Mouse (Mus musculus) layer of hippocampus, adult 8-10 months (tissue): ENCODE measurements around the gene Itpr1. TPM values are rescaled to one million over a fixed set of nuclear protein-coding genes. Genes with fewer than 3 reads are reported as not detected.

ENCODE experiments used
- DNase-seq, 2 experiments: peaks; one replicate each; pipeline ENCODE4 v3.0.0; 2022; ENCODE audit warnings: low spot score in 2 of 2
- total RNA-seq, 4 experiments: library from RNA; stranded (reverse); gene quantifications; 2 replicates each; pipeline ENCODE4 v1.2.4; 2022

The Itpr1 gene
- total RNA-seq, 4 experiments from 2014 or later = 277 to 326 (median 299) TPM

DNA sequence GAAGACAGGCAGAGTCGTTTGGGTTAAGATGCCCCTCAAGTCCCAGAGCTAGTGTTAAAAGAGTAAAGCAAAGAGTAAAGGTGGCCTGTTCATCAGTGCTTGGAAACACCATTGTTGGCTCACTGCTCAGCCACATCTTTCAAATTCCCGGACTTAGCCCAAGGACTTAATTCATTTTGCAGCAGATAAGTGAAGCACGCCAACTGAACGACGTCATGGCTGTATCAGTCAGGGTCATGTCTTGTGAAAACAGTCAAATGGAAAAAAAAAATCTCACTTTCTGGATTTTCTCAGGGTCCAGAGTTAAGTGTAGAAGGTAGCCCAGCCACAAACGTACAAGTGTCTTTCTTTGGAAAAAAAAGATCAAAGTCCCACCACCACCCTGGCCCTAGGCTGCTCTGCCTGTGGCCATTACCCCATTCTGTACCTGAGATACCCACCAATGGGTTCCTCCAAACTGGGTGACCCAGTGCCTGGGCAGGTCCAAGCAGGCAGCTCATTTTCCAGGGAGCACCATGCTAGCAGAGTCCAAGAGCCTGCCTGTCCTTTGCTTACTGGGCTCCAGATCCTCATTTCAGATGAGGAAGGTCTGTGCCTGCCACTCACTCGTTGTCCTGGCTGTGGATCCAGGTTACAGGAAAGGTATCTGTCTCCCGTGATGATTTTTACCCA is 251.5 kb downstream of the Itpr1 start:
- no peak for DNase-seq

DNA sequence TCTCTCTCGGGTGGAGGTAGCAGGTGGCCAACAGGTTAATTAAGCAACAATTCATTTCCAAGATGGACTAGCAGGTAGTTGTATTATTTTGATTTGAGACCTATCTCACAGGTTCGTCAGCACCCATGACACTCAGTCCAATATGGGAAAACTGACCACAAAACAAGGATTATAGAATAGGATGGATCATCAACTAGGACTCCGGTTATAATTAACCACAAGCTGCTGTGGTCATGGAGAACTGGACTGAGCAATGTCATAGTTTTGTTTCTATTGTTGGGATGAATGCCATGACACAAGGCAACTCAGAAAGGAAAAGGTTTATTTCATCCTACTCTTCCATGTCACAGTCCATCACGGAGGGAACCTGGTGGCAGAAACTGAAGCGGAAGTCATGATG is 252.3 kb downstream of the Itpr1 start:
- no peak for DNase-seq

DNA sequence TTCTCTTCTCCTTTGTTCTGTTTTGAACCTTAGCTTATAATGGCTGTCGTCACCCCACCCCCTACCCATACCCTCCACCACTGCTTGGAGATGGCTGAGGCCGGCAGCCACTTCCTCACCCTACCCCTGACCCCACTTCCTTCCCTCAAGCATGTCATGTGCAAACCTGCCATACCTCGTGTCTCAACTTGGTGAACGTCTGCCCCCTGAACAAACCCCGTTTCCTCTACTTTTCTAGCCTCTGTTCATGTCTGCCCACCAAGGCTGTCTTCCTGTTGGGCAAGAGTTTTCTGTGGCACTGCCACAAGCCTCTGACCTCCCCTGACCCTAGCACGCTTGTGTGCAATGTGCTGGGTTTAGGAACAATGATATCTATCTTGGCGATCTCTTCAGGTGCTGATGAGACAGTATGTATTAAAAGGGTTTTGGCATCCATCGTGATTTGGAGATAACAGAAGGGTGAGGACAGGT is 253.2 kb downstream of the Itpr1 start:
- no peak for DNase-seq

DNA sequence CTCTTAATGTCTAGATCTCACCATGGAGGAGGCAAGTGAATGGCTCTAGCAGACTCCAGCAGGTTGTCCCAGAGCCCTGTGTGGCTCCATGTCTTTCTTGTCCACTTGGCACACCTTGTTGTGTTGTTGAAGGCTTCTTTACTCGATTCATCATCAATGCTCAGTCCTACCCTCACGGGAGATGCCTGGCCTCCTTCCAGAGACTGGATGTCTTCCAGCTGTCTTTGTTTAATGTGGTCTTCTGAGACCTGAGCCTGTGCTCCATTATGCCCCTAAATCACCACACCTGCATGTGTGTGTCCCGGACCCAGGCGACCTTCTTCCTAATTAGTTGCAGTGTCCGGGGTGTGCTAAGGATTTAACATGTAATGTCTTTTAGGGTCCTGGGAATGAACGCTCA is 254.7 kb downstream of the Itpr1 start:
- DNase-seq = no peak

DNA sequence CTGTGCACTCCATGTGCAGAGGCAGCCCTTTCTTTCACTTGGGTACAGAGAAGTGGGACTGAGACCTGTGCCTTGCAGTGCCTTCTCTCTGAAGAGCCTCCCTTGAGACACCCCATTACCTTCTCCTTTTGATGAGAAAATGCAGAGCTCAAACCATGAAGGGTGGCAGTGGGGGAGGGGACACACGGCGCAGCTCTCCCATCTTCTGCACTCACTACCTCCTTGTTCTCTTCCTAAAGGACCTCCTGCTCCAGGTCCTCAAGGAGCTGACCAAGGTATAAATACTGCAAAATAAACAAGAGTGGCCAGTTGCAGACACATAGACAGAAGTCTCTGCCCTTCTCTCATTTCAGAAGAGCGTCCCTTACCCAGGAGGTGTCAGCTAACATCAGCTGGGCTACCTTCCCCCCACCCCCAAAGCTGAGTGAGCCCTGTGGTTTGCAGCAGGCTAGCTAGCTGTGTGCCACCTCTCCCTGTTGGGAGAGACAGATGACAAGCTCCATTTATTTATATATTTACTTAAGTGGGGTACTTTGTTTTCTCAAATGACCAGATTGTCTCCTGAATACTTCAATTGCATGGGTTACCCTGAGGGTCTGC is 255.4 kb downstream of the Itpr1 start:
- DNase-seq = no peak

DNA sequence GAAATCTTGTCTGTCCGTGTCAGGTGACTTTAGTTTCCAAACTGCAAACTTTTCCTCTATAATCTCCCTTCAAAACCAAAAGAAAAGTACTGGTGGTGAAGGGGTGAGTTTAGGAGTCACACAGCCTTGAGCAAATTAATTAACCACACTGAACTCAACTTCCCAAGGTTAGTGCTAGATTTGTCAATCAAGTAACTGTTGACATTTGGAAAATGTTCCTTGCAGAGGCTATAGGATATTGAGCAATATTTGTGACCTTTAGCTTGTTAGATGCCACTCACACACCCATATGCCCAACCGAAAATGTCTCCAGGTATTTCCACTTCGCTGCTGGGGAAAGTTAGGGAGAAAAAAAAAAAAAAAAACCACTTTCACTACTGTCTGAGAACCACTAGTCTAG is 259.0 kb downstream of the Itpr1 start:
- DNase-seq = no peak

DNA sequence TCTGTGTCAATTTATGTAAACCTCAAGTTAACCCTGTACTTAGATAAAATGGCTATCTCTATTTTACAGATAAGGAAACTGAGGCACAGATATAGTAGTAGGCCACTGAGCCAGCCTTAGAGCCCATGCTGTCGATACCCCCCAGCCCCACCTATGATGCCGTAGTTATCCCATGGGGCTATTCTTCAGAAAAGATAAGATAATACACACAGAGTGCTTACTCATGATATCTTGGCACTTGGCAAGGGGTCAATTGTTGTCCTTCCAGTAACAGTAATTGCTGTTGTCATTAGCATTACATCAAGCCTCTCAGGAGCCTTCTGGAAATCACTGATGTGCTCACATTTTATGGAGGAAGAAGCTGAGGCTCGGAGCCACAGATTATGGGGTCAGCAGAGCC is 259.9 kb downstream of the Itpr1 start:
- no peak for DNase-seq

DNA sequence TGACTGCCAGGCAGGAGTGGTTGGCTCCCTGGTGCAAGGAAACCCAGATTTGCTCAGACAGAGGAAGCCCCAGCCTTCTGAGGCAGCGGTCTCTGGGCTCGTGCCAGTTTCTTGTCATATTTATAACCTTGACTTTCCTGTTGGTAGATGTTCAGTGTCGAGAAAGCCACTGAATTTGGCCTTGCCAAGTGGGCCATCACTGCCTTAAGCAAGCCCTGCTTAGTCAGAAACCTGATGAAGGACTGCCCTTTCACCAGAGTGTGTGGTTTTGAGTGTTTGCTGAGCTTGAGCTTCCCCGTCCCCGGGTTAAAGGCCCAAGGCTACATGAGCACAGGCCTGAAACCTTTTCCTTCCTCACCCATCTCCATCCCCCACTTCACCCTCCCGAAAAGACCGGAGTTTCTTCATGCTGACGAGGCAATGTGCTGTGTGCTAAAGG is 263.9 kb downstream of the Itpr1 start:
- no peak for DNase-seq

DNA sequence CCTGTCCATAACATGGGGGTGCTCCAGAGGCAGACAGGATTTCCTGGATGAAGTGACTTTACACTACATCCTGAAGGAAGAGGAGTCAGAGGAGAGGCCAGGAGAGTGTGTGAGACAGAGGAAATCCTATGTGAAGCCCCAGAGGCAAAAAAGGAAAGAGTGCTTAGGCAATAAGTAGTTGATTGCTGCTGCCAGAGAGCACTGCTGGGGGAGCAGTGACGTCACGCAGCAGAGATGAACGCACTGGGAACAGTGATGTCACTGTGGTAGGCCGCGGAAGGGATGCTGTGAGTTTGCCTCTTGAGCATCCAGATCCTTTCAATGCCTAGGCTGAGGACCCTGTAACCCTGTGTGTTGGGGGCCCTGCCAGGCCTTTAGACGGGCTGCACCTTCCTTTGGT is 264.7 kb downstream of the Itpr1 start:
- no peak for DNase-seq

DNA sequence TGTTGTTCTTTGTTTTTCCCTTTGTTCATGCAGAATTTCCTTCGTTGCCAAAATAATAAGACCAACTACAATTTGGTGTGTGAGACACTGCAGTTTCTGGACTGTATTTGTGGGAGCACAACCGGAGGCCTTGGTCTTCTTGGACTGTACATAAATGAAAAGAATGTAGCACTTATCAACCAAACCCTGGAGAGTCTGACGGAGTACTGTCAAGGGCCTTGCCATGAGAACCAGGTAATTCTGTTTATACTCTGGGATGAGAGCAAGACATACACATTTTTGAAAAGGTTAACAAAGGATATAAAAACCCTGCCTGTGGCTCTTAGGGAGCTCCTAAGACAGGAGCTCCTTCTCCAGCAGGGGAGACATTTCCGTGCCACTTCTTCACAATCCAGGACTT is 268.3 kb downstream of the Itpr1 start:
- no peak for DNase-seq

DNA sequence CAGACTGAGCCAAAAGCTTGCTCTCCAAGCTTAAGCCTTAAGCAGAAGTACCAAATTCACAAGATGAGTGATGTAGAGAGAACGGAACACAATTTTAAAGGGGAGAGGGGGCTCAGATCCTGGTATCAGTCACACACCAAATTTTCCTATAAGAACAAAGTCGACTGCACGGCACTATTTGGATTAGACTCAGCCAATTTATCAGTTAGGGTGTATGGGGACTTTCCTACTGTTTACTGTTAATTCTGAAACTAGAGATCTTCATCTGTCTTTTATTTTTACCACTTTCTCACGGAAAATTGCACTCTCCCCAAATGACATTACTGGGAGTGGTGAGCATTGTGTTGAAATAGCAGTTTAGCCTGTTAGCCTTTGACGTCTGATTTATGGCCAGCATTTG is 269.6 kb downstream of the Itpr1 start:
- no peak for DNase-seq

DNA sequence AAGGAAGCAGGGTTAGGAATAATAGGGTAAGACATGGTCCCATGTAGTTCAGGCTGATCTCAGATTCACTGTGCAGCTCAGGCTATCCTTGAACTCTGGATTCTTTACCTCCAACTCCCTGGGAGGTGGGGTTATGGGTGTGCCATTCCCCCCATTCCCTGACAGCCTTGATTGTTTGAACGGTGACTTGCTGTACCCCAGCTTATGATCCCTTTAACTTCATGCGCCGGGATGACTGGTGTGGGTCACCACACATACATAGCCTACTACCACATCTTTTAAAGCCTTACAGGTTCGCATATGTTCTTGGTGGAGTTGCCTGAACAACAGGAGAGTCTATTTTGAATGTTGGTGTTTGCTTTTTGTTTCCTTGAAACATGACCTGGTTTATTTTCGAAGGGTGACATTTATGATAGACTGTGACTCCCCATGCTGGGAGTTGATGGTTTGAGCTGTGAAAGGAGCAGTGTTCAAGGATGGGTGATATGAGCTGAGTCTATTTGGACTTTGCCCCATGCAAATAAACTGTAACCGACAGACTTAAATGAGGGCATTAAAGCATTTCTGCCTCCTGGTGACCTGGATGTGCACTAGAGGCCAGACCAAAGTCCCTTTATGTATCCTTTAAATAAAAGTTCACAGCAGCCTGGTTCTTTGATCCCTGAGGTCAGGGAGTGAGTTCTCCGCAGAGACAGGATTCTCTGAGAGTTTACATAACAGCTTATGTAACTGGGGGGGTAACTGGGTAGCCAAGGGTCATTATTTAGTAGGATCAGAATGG is 273.5 kb downstream of the Itpr1 start:
- no peak for DNase-seq

DNA sequence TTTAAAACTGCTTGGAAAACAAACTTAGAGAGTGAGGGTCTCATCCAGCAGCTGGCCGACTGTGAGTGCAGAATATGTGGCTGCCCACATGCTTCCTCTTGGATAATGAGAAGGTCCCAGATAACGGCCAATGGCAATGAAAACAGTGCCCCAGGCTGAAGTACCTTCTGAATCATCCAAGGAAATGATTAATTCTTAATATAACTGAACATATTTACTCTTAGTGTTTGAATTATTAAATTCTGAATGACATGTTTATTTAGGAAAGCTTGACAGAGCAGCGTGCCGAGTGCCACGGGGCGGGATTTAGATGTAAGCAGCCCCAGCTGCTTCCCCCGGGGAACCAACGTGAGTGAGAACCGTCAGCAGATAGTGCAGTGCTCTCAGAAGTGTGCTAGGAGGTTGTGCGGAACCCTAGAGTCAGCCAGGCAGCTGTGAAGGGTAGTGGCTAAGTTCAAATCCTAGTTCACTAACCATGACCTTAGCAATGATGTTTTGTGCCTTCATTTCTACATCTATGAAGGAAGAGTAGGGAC is 274.5 kb downstream of the Itpr1 start:
- no peak for DNase-seq

DNA sequence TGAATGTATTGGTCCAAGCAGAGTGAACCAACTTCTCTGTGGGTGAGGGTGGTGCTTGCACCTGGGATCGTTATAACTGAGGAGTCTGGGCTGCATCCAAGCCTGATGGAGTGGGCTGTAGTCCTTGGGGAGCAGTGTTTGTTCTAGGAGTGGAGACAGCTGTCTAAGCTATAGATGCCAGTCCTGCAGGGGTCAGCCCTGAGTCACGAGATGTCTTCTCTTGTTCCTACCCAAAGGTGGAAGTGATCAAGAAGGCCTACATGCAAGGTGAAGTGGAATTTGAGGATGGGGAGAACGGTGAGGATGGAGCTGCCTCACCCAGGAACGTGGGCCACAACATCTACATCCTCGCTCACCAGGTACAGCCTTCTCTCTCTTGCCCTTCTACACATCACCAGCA is 275.4 kb downstream of the Itpr1 start:
- no peak for DNase-seq

DNA sequence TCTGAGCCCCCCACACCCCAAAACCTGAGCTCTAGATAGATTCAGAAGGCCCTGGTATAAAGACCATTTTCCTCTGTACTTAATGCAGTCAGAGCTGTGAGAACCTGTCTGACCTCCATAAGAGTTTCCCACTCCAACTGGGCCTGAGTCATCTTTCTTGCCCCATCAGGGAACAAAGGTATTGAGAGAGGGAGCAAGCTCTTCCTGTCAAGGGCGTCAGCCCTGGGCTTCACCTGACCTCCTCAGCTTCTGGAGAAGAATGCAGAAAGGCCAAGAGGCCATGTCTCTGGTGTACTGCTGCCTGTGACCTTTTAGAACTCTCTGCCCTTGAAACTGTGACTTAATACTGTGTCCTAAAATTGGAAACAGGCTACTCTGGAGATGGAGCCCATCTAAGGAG is 279.1 kb downstream of the Itpr1 start:
- no peak for DNase-seq

DNA sequence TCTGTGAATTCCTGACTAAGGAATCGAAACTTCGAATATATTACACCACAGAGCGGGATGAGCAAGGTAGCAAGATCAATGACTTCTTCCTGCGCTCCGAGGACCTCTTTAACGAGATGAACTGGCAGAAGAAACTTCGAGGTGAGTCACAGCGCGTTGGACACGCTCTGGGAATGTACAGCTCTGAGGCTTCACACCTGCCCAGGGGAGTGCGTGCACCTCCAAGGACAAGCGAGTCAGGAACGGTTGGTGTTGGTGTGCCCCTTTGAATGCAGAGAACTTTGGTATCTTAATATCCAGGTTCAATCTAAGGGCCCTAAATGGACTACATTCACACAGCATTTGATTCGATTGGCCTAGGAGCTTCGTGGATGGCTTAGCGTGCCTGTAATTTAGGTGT is 280.9 kb downstream of the Itpr1 start:
- DNase-seq = no peak

DNA sequence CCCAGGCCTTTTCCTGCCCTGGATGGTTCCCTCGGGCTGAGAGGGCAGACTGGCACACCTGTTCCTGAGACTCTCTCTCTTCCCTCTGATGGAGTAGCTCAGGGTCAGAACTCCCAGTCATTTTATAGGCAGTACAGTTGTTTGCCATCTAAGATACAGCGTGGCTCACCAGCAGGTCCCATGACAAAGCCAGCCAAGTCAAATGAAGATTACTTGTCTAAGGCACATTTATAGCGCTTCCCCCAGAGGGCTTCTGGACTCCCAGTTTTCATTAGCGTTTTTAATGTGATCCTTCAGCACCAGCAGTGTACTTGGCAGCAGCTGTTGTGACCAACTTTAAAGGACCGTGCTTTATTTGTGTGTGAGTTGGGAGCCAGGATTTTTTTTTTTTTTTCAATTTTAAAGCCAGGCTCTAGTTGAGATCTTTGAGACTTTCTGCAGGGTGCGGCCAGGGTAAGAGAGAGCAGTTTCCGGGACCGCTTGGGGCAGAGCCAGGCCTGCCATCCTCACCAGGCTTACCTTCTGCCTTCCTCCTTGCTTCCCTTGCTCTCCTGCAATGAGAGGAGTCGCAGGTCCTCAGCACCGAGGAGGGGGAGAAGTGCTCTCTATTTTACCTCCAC is 281.4 kb downstream of the Itpr1 start:
- no peak for DNase-seq

DNA sequence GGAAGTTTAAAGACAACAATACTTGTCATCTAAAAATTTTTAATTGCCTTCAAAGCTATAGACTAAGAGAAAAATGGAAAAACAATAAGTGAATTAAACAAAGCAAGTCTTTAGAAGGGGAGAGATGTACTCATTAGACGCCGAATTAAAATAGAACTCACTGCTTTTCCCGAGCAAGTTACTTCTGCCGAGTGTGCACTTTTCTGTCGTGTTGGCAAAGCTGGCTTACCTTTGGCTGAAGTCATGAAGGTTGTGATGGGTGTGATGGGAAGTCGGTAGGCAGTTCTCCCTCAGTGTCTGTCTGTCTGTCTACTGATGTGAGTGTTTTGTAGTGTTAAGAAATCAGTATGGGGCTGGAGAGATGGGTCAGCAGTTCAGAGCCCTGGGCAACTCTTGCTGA is 282.1 kb downstream of the Itpr1 start:
- no peak for DNase-seq

DNA sequence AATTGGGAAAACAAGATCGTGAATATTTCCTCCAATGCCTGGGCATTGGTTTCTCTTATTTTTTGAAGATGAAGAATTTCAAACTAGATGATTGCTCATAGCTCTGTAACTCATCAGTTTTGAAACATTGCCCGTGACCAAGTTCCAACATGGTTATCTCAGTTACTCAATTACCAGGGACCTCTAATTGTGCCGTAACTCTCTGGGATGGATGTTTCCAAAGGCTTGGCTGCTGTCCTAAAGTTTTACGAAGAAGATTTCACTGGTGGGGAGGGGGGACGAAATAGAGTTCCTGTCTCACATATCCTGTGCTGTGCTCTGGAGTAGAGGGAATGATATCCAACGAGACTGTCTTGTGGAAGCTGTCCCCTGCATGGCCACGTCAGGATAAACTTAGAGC is 285.2 kb downstream of the Itpr1 start:
- no peak for DNase-seq

DNA sequence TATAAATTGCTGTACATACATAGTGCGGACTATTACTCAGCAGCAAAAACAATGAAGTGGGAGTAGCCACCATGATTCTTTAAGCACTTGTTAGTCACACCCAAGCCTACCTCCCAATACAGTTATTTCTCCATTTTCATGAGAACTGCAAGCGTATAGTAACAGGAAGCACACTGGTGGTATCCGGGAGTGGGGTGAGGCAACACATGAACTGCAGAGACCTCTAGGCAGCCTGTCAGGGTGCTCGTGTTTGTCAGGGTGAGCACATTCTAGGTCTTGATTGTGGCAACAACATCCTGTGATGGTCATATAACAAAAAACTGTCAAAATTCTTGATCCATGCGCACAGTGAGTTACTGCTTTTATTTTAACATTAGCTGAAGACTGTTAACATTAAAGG is 290.8 kb downstream of the Itpr1 start:
- no peak for DNase-seq

DNA sequence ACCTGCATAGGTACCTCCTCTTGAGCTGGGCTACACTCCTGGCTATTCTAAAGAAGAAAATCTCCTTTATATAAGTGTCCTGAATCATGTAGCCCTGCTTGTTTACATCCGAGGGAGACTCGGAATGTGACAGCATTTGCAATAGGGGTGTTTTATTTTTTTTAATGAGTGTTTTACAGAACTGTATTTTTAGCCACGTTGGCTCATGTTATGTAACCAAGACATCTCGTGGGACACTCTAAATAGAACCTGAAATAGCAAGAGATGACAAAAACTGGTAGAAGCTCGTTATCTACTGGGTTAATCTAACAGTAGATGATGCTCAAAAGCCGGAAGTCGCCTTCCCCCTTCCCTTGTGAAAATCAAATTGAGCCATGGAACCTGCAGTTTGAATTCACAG is 291.8 kb downstream of the Itpr1 start:
- DNase-seq = no peak

DNA sequence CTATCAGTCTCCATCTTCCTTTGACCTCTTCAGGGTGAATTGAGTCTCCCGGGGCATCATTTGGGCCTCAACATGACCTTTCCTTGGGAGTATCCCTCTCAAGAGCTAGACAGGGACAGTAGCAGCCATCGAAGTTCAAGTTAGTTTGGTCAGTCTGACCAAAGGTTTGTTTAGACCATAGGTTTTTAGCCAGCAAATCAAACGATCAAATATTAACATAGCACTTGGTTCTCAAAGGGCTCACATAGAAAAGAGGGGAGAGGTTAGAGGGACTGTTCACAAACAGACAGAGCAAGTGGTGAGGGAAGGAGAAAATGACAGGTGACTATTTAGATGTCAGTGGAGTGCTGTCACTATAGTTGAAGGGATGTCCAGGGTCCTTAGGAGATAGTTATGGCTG is 293.3 kb downstream of the Itpr1 start:
- no peak for DNase-seq
